Mouse (Mus musculus) forebrain, embryonic 16.5 days (tissue): ENCODE results near the gene Plekho1. TPM values are rescaled to one million over a fixed set of nuclear protein-coding genes. Genes with fewer than 3 reads are reported as not detected.
"Not testable (repeated sequence)": the region's sequence is repeated elsewhere in the genome, so short reads cannot be mapped to it uniquely, and the experiment has no call there.

ENCODE experiments used
- ATAC-seq: fragments of 200-750 bp; cut with Nextera tagmentation; 2 replicates; pipeline ENCODE4 v1.8.0; 2017; ENCODE audit warnings: mild to moderate bottlenecking, moderate library complexity
- H3K27ac ChIP-seq: fragments of 300-500 bp; sonication (generic); 2 replicates; pipeline ENCODE4 v1.5.1; 2014; ENCODE audit warnings: low read length, control low read depth
- H3K27me3 ChIP-seq: fragments of 300-500 bp; sonication (generic); replicated peaks from 2 replicates; pipeline ENCODE4 v1.6.1; 2014; ENCODE audit warnings: low read length; ENCODE audit not compliant: control insufficient read depth, insufficient read depth
- H3K36me3 ChIP-seq: fragments of 300-500 bp; sonication (generic); 2 replicates; pipeline ENCODE4 v1.6.1; 2014; ENCODE audit not compliant: control insufficient read depth, insufficient read depth
- H3K4me1 ChIP-seq: fragments of 300-500 bp; sonication (generic); replicated peaks from 2 replicates; pipeline ENCODE4 v1.6.1; 2014; ENCODE audit warnings: low read length; ENCODE audit not compliant: control insufficient read depth, insufficient read depth
- H3K4me2 ChIP-seq: fragments of 300-500 bp; sonication (generic); 2 replicates; pipeline ENCODE4 v1.6.1; 2014; ENCODE audit warnings: mild to moderate bottlenecking, low read length, control low read depth
- H3K4me3 ChIP-seq: fragments of 300-500 bp; sonication (generic); replicated peaks from 2 replicates; pipeline ENCODE4 v1.5.1; 2014; ENCODE audit warnings: mild to moderate bottlenecking, low read length, control low read depth
- H3K9ac ChIP-seq: fragments of 300-500 bp; sonication (generic); replicated peaks from 2 replicates; pipeline ENCODE4 v1.6.1; 2014; ENCODE audit warnings: low read depth, low read length, control low read depth
- H3K9me3 ChIP-seq: fragments of 300-500 bp; sonication (generic); 2 replicates; pipeline ENCODE4 v1.6.1; 2016; ENCODE audit warnings: low read length; ENCODE audit not compliant: control insufficient read depth
- WGBS: fragments of 180-500 bp; shearing (Covaris S2); extraction: QIAGEN DNeasy Blood & Tissue Kit; methylation state at CpG from one replicate; pipeline ENCODE4 v1.1.7; 2014; 5-methylcytosine and 5-hydroxymethylcytosine counted together
- polyA plus RNA-seq: library from polyadenylated mRNA; unstranded; fragments of >200 nt; fragmentation: Nextera tagmentation; extraction: Ambion mirVana; gene quantifications from 2 replicates; pipeline ENCODE4 v1.2.1, GENCODE M21; 2015

The Plekho1 gene
- polyA plus RNA-seq, 1 experiment from 2014 or later, result 71.4 TPM

DNA sequence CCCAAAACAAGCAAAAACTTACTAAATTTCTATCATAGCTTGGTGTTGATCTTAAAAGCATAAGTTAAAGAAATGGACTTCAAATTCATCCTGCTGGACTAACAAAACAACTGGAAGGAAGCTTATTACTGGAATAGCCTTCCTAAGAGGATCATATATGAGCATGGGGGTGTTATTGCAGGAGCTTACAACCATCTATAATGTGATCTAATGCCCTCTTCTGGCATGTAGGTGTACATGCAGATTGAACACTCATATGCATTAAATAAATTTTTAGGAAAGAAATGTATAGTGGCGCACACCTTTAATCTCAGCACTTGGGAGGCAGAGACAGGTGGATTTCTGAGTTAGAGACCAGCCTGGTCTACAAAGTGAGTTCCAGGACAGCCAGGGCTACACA lies 36.0 kb downstream of the Plekho1 start:
- no peak for ATAC-seq
- Histone ChIP-seq H3K4me3 (no peak overlapping the region), H3K27ac (no peak overlapping the region), H3K9ac (no peak overlapping the region), H3K9me3 (peaks cover 2% of the 10 kb centered on the region; the same call in 1 of the 2 replicates), H3K36me3 (no peaks in the 10 kb centered on the region), H3K4me1 (peaks cover 3% of the 10 kb centered on the region; the same call in 1 of the 2 replicates), H3K27me3 (no peaks in the 10 kb centered on the region), H3K4me2 (no peak overlapping the region)
- WGBS, result 89% methylated on average over 1 of the region's 1 CpGs

DNA sequence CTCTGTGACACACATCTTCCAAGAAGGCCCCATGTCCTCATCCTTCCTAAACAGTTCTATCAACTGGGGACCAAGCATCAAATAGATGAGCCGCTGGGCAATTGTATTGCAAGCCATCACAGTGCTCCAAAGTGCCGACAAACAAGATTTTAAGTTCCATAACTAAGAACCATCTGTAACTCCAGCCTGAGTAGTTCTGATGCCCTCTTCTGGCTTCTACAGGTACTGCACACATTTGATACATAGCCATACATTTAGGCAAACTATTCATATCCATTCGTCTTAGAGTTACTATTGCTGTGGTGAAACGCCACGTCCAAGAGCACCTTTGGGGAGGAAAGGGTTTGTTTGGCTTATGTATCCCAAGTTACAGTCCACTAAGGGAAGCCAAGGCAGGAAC lies 36.7 kb downstream of the Plekho1 start:
- ATAC-seq, result no peak
- Histone ChIP-seq H3K9ac (no peak overlapping the region), H3K27me3 (no peaks in the 10 kb centered on the region), H3K4me3 (no peak overlapping the region), H3K9me3 (peaks cover 2% of the 10 kb centered on the region; the same call in 1 of the 2 replicates), H3K4me2 (no peak overlapping the region), H3K4me1 (peaks cover 3% of the 10 kb centered on the region; the same call in 1 of the 2 replicates), H3K36me3 (no peaks in the 10 kb centered on the region), H3K27ac (no peak overlapping the region)
- WGBS, result 76% methylated on average over 5 of the region's 5 CpGs

DNA sequence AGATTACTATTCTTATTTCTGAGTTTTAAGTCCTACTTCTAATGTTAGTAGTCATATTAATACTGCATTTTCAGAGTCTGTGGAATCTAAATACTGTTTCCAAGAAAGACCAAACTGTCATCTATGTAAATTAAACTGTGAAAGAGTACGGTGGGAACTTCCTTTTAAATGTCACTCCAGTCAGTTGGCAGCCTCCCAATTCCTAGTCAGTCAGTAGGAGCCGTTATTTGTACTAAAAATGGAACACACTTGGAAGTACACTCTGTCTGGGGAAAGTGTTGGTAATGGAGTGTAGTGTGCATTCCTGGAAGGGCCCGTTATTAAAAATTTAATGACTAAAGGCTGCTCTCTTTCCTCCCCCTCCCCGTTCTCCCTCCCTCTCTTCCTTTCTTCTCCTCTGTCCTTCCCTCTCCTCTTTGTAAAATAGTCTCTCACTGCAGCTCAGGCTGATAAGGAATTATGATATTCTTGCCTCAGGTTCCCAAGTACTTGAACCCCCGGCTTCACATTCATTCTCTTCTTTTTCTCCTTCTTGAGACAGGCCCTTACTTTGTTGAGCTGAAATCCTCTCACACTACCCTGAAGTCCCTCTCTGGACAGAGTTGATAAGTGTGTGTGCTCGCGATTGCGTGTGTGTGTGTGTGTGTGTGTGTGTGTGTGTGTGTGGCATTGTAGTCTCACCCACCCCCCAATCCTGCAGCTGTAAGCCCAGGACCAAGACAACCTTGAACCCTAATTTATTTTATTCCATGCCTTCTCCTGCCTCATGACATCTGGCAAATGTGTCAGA lies 38.2 kb downstream of the Plekho1 start:
- Histone ChIP-seq H3K9ac (no peak overlapping the region), H3K9me3 (peaks cover 2% of the 10 kb centered on the region; the same call in 1 of the 2 replicates), H3K27me3 (no peaks in the 10 kb centered on the region), H3K36me3 (no peaks in the 10 kb centered on the region), H3K4me1 (peaks cover 9% of the 10 kb centered on the region; the same call in 1 of the 2 replicates), H3K4me3 (no peak overlapping the region), H3K4me2 (no peak overlapping the region), H3K27ac (peak overlapping the region; percentile 52; the same call in 1 of the 2 replicates)
- ATAC-seq, result peak; percentile 66
- 48% methylated on average over 8 of the region's 8 CpGs for WGBS

DNA sequence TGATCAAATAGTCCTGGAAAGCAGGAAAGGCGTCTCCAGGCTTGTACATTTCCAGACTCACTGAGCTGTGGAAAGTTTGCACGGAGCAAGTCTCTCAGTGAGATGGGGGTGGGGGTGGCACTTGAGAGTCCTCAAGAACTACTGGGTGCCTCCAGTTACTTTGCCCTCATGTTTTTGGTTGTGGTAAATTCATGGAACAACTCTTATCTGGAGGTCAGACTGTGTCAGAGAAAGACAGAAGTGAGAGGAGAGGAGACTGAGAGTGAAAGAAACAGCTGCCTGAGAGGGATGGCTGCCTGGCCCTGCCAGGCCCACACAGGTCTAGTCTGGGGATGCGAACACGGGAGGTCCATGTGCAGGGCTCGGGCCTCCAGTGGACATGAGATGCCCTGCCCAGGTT lies 40.5 kb downstream of the Plekho1 start:
- H3K4me1 ChIP-seq, result peaks cover 15% of the 10 kb centered on the region
- no peaks in the 10 kb centered on the region for H3K36me3 ChIP-seq
- H3K27me3 ChIP-seq, result no peaks in the 10 kb centered on the region
- 94% methylated on average over 5 of the region's 5 CpGs for WGBS
- H3K4me3 ChIP-seq, result no peak overlapping the region
- no peak overlapping the region for H3K9ac ChIP-seq
- H3K4me2 ChIP-seq, result no peak overlapping the region
- H3K9me3 ChIP-seq, result peaks cover 2% of the 10 kb centered on the region; the same call in 1 of the 2 replicates
- no peak overlapping the region for H3K27ac ChIP-seq
- no peak for ATAC-seq

DNA sequence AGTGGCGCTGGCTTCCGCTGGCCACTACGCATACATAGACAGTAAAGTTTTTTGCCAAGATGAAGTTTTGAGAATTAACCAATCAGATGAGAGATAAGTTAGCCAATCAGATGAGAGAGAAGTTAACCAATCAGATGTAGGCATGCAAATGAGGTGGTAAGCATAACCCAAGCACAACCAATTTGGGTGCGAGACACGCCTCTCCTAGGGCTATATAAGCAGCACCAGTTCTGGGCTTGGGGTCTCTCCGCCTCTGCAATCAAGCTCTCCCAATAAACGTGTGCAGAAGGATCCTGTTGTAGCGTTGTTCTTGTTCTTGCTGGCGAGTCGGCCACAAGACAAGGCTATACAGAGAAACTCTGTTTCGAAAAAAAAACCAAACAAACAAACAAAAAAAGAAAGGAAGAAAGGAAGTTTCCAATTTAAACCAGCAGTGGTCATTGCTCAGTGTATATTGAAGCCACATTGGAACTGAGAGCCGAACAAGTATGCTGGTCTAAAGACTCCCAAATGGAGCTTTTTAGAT lies 41.1 kb downstream of the Plekho1 start:
- H3K4me1 ChIP-seq, result peaks cover 15% of the 10 kb centered on the region
- not testable (repeated sequence) for H3K9ac ChIP-seq, H3K4me2 ChIP-seq, H3K9me3 ChIP-seq, H3K4me3 ChIP-seq, ATAC-seq, H3K36me3 ChIP-seq, H3K27me3 ChIP-seq, H3K27ac ChIP-seq
- WGBS, result 90% methylated on average over 12 of the region's 12 CpGs

DNA sequence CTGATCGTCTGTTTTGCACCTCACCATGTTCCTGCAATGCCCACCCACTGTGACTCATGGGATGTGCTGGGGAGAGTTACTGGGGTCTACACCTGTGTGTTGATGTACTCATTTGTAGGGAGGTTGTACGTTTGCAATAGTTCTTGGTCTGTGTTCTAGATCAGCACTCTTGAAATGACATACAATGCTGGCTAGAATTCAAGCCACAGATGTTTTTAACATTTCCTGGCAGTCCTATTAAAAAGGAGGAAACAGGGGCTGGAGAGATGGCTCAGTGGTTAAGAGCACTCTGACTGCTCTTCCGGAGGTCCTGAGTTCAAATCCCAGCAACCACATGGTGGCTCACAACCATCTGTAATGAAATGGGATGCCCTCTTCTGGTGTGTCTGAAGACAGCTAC lies 42.3 kb downstream of the Plekho1 start:
- Histone ChIP-seq H3K27ac (peak overlapping the region; percentile 31), H3K36me3 (no peaks in the 10 kb centered on the region), H3K27me3 (no peaks in the 10 kb centered on the region), H3K4me1 (peaks cover 15% of the 10 kb centered on the region), H3K4me2 (no peak overlapping the region), H3K9ac (no peak overlapping the region), H3K9me3 (peaks cover 2% of the 10 kb centered on the region; the same call in 1 of the 2 replicates), H3K4me3 (no peak overlapping the region)
- no peak for ATAC-seq
- 60% methylated on average over 3 of the region's 3 CpGs for WGBS

DNA sequence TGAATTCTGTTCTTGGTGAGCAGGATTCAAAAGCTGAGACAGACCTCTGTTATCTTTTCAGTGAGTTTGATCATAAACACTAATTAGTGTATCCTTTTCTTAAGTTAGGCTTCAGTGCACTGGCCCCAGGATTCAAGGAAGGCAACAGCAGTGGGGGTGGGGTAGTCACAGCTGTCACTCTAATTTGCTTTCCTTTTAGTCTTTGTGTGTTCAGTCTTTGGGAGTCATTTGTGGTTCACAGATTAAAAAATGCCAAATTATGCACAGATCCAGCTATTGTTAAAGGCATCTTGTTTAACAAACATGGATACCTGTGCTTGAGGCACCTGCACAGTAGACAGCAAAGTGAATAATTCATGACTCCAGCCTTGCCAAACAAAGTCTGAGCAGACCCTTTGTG lies 42.8 kb downstream of the Plekho1 start:
- no peaks in the 10 kb centered on the region for H3K36me3 ChIP-seq
- peak overlapping the region; percentile 31 for H3K27ac ChIP-seq
- H3K9ac ChIP-seq, result no peak overlapping the region
- H3K4me1 ChIP-seq, result peaks cover 15% of the 10 kb centered on the region
- no peak for ATAC-seq
- H3K27me3 ChIP-seq, result no peaks in the 10 kb centered on the region
- H3K4me3 ChIP-seq, result no peak overlapping the region
- no peak overlapping the region for H3K4me2 ChIP-seq
- peaks cover 2% of the 10 kb centered on the region; the same call in 1 of the 2 replicates for H3K9me3 ChIP-seq

DNA sequence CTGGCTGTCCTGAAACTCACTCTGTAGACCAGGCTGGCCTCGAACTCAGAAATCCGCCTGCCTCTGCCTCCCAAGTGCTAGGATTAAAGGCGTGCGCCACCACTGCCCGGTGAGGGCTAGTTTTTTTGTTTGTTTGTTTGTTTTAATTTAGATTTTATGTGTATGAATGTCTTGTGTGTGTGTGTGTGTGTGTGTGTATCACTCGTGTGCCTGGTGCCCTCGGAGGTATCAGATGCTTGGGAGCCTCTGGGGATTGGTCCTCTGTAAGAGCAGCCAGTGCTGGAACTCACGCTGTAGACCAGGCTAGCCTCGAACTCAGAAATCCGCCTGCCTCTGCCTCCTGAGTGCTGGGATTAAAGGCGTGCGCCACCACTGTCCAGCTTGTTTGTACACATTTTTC lies 44.2 kb downstream of the Plekho1 start:
- Histone ChIP-seq H3K4me2 (peak overlapping the region; percentile 78), H3K4me3 (peak overlapping the region; percentile 66), H3K4me1 (peaks cover 11% of the 10 kb centered on the region), H3K27ac (peak overlapping the region; percentile 99), H3K9ac (peak overlapping the region; percentile 81)
- not testable (repeated sequence) for H3K9me3 ChIP-seq, H3K36me3 ChIP-seq, H3K27me3 ChIP-seq
- peak; percentile 15 for ATAC-seq
- 67% methylated on average over 12 of the region's 12 CpGs for WGBS

DNA sequence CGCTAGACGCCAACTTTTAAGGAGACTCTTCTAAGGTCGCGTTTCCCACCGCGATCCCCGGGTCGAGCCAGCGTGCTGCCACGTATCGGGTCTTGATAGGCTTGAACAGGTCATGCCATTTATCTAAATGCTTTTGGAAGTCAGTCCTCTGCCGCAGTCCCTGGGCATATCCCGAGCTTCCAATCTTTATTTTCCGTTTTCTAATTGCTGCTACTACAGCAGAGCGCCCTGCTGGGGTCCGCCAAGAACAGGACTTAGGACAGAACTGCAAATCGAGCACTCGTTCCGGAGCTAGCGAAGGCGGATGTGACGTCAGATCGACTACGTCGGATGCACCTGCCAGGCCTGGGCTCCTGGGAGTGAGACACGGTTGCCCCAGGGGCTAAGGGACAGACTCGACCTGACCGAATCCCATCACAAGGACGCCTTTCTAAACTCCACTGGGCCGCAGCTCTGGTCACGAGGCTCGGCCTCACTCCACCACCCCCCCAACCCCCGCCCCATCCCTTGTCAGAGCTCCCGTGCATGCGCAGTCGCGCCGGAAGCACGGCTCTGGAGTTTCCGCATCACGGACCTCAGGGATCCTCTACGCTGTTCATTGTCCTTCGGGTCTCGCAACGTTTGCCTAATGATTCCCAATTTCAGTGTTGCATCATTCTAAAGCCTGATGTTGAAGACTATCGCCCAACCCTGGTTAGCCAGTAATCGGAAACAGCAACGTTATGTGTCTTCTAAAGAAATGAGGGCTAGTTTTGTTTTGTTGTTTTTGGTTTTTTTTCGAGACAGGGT lies 44.8 kb downstream of the Plekho1 start:
- Histone ChIP-seq H3K27ac (peak overlapping the region; percentile 99), H3K27me3 (no peaks in the 10 kb centered on the region), H3K9ac (peak overlapping the region; percentile 81), H3K9me3 (no peaks in the 10 kb centered on the region), H3K36me3 (no peaks in the 10 kb centered on the region; the same call in 1 of the 2 replicates), H3K4me1 (peaks cover 11% of the 10 kb centered on the region), H3K4me2 (peak overlapping the region; percentile 78), H3K4me3 (peak overlapping the region; percentile 66)
- 1% methylated on average over 49 of the region's 49 CpGs for WGBS
- ATAC-seq, result peak; percentile 97
